Mouse (Mus musculus) gastrocnemius, postnatal 14 days (tissue): ENCODE measurements around the gene Zc3h4. TPM values are rescaled to one million over a fixed set of nuclear protein-coding genes. Genes with fewer than 3 reads are reported as not detected.

Experiments
- DNase-seq: peaks from one replicate; pipeline ENCODE4 v3.0.0; 2021; ENCODE audit warnings: mixed read lengths
- intact Hi-C: fragments of 180-260 bp; cut with DNase I; formaldehyde crosslinking; loops from one replicate; pipeline ENCODE4 v1.15.1; 2025; ENCODE audit warnings: low total_unique reads
- total RNA-seq, 2 experiments: library from RNA; stranded (reverse); gene quantifications; 2 replicates each; pipeline ENCODE4 v1.2.3; 2021

Gene Zc3h4
- total RNA-seq, 2 experiments from 2014 or later, result 27.9 to 28.5 TPM

GRCm38 (mm10) chr7:16468115-16468514 lies 67.4 kb downstream of the Zc3h4 start:
- intact Hi-C loops, result loop anchor here (5.0 kb wide), 1 partner anchor 91 kb away; no protein-coding TSS in a partner anchor
- DNase-seq, result no peak

DNA sequence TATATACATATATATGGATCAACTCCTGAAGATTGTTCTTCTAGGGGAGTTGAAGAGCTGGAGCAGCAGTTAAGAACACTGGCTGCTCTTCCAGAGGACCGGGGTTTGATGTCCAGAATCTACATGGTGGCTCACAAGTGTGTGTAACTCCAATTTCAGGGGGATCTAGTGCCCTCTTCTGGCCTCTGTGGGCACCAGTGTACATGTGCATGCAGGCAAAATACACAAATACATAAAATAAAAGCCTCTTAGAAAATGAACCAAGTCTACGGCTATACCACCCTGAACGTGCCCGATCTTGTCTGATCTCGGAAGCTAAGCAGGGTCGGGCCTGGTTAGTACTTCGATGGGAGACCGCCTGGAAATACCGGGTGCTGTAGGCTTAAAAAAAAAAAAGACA lies 70.8 kb downstream of the Zc3h4 start:
- intact Hi-C loops, result no loop called here
- no peak for DNase-seq

DNA sequence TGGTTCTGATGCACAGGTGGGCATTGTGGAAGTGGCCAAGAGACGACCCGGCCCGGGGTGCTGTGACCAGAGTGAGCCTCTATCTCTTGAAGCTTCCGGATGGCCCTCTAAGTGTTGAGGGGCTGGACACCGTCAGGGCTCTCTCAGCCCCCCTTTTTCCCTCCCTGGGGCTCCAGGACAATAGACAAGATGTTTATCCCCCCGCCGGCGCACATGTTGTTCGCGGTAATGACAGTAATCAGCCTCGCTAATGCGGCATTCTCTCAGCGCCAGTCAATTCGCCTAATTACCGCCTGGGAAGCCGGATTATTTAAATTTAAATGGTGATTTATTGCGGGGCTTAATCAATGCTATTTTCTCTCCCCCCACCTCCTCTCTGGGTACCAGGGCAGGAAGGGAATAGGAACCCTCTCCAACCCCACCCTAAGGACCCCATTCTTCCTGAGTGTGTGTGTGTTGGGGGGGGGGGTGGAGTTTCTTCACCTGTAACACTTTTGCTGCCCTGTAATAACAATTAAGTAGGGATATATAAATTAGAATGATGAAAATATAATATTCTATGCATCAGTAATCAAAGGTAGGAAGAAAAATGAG lies 71.5 kb downstream of the Zc3h4 start:
- DNase-seq, result no peak
- intact Hi-C loops, result no loop called here

DNA sequence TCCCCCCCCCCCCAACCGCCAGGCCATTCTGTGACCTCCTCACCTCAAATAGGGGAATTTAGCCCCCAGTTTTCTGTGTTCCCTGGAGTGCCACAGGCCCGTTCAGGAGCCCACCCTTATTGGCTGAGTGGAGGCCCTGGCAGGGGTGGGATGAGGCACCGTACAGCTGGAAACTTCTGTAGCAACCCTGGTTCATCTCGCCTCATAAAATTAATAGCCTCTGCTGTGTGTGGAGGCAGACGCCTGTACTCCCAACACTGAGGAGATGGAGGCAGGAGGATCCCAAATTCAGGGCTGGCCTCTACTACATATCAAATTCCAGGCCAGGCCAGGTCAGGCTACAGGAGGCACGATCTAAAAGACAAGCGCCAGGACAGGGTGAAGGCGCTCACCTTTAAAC lies 73.1 kb downstream of the Zc3h4 start:
- DNase-seq, result no peak
- intact Hi-C loops, result no loop called here

DNA sequence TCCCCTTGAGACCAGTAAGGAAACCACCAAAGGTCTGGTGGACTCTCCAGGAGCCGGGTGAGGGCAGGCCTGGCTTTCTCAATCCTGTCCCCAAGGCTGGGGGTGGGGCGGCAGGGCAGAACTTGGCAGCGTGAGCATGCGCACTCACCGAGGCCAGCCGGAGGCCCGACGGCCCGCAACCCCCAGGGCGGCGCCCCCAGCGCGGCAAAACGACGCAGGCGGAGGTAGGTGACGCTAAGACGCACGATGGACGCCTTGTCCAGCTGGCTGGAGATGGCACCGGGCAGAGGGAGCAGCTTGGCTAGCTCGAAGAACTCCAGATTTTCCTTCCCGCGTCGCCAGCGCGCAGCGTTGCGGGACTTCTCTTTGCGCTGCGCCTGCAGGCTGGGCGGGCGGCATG lies 73.7 kb downstream of the Zc3h4 start:
- intact Hi-C loops, result no loop called here
- no peak for DNase-seq

DNA sequence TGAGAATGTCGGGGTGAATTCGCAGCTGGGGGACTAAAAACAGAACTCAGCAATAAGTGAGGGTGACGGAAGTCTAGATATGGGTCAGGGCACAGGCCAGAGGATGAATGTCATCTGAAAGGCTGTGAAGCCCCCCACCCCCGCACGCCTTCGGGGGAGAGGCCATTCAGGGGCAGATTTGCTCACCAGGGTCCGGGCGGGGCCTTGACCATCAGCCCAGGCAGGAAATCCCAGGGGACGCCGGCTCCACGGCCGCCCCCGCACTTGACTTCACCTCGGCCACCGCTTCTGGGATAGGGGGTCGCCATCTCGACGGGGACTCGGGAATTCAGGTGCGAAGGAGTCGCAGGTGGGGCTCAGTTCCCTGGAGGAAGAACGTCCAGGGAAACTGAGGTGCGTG lies 74.6 kb downstream of the Zc3h4 start:
- intact Hi-C loops, result no loop called here
- no peak for DNase-seq

GRCm38 (mm10) chr7:16475764-16476599 lies 75.3 kb downstream of the Zc3h4 start:
- no peak for DNase-seq
- intact Hi-C loops, result no loop called here

- intact Hi-C loops, result no loop called here
Measured at GRCm38 (mm10) chr7:16476600-16476989, 75.9 kb downstream of the Zc3h4 start.

GRCm38 (mm10) chr7:16477628-16478027 lies 76.9 kb downstream of the Zc3h4 start, which contains the start of gene Npas1:
TSS of gene Npas1 (minus strand) at chr7:16477728.
- intact Hi-C loops, result no loop called here
- no peak for DNase-seq

More at GRCm38 (mm10) chr7:16476600-16476989, 75.9 kb downstream of the Zc3h4 start:
- DNase-seq, result no peak

Other genes starting within 250 kb of the Zc3h4 start
- 1 to 10 TPM; 2.5 to 3.1 TPM for gene Meis3, start 225.8 kb upstream of the Zc3h4 start, total RNA-seq
- 1 to 10 TPM; 4.2 to 4.6 TPM for gene Dhx34, start 178.9 kb upstream of the Zc3h4 start, total RNA-seq
- under 1 TPM; 0.20 to 0.27 TPM for gene C5ar2, start 156.8 kb upstream of the Zc3h4 start, total RNA-seq
- 1 to 10 TPM; 2.6 to 3.1 TPM for gene C5ar1, start 141.4 kb upstream of the Zc3h4 start, total RNA-seq
- 10 to 100 TPM; 11.1 to 12.4 TPM for gene Inafm1, start 127.3 kb upstream of the Zc3h4 start, total RNA-seq
- gene Ccdc9, start 114.1 kb upstream of the Zc3h4 start, total RNA-seq, result 10 to 100 TPM; 30.1 to 32.8 TPM
- 1 to 10 TPM; 3.6 to 5.1 TPM for gene Bbc3, start 92.5 kb upstream of the Zc3h4 start, total RNA-seq
- 10 to 100 TPM; 30.0 to 37.9 TPM for gene Sae1, start 13.1 kb upstream of the Zc3h4 start, total RNA-seq
- gene Tmem160, start 51.9 kb downstream of the Zc3h4 start, total RNA-seq, result 10 to 100 TPM; 23.2 to 28.7 TPM
- gene Npas1, start 76.8 kb downstream of the Zc3h4 start, total RNA-seq, result not detected
- gene Arhgap35, start 214.1 kb downstream of the Zc3h4 start, total RNA-seq, result 10 to 100 TPM; 18.8 to 23.1 TPM